Mouse (Mus musculus) lung, postnatal 14 days (tissue): ENCODE measurements around the gene Hmox2.
"Not testable (repeated sequence)": the region's sequence is repeated elsewhere in the genome, so short reads cannot be mapped to it uniquely, and the experiment has no call there.

Experiments used
- DNase-seq: peaks from one replicate; pipeline ENCODE4 v3.0.0; 2021

Gene Hmox2

GRCm38 (mm10) chr16:4725780-4726527 is at the start of gene Hmox2:
Gene Hmox2, plus strand, starts transcription at chr16:4726361.
- peak; percentile 97 for DNase-seq

- no peak for DNase-seq
These were observed 49.3 kb upstream of the Hmox2 start for GRCm38 (mm10) chr16:4676836-4677235.

DNA sequence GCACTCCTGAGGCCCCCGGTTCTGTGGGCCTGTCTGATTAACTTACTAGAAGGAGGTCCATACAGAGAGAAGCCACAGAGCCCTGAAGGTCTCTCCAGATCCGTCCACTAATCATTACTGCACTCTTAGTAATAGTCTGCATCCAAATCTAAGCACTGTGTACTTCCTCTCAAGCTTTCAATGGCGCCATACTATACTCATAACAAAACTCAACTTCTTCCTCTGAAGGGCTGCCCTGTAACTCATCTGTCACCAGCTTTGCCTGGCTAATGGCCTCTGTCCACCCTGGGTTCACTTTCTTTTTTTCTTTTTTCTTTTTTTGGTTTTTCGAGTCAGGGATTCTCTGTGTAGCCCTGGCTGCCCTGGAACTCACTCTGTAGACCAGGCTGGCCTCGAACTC is 48.1 kb upstream of the Hmox2 start:
- DNase-seq, result no peak

DNA sequence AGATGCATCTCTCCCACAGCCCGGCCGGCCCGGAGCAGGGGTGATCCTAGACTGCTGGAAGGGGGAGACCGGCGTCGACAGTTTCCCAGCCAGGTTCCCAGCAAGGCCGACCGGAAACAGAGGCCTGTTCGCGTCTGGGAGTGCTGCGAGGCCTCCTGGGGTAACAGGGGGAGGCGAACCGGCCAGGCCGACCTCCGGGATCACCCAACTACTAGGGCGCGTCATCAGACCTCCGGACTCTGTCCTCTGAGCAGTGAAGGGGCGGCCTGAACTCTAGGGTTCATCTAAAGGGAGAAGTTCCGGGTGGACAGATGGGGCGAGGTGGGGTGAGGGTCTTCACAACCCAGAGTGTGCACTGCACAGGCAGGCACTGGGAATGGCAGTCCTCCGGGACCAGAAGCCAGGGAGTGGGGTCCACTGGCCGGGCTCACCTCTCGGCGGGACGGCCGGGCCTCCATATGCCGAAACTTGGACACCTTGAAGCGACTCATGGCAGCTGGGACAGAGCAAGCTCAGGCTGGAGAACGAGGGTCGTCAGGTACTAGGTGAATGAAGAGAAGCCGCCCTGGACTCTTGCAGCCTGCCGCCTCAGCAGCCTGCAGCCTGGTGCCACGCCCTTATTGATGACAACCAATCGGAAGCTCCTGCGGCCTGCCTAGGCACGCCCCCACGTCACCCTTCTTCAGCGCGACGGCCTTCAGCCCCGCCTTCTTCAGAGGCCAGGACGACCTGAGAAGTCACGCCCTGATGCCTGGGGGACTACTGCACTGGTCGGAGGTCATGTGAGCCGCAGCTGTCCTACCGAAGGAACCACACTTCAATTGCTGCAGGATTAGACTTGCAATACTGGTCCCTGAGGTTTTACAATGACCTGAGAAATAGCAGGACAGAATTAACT is 46.8 kb upstream of the Hmox2 start, which contains the start of gene Coro7:
Coro7 (minus strand) TSS at position 657 of the 898 bp plus-strand sequence.
- DNase-seq, result peak; percentile 90

DNA sequence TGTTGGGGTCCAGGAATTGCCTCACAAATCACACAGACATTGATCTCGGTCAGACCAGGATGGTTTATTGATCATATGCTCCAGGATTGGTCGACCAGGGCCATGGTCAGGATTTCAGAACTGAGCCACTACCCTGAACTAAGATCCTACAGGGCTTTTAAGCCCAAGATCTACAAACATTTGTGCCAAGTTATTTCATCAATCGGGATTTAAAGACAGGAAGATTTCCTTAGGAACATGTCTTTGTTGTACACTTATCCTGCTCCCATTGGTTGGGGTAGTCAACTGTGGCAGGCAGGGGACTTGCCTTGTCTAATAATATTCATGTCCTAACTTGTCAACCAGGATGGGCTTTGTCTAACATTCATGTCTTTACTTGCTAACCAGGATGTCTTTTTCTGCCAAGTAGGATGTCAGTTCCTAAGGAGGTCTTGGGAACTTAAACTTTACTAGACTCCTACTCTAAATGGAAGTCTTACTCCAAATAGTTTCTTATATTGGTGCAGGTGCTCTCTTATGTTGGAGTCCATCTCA is 45.2 kb upstream of the Hmox2 start:
- DNase-seq, result not testable (repeated sequence)

- DNase-seq, result no peak
These were observed 43.5 kb upstream of the Hmox2 start for GRCm38 (mm10) chr16:4682628-4683179.

DNA sequence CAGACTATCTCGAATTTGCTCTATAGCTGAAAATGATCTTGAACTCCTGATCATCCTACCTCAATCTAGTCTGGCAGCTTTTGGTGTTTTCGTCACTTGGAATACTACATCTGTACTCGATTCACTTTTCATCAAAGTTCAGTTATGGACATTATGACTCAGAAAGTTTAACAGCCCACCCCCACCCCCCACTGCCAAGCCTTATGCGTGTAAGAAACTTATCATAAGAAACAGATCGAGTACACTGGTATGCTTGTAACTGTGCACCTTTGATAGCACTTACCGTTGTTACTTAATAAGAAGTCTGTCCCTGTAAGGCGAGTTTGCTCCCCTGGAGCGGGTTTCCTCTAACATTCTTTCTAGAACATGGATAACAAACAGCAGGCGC is 43.0 kb upstream of the Hmox2 start:
- no peak for DNase-seq

DNA sequence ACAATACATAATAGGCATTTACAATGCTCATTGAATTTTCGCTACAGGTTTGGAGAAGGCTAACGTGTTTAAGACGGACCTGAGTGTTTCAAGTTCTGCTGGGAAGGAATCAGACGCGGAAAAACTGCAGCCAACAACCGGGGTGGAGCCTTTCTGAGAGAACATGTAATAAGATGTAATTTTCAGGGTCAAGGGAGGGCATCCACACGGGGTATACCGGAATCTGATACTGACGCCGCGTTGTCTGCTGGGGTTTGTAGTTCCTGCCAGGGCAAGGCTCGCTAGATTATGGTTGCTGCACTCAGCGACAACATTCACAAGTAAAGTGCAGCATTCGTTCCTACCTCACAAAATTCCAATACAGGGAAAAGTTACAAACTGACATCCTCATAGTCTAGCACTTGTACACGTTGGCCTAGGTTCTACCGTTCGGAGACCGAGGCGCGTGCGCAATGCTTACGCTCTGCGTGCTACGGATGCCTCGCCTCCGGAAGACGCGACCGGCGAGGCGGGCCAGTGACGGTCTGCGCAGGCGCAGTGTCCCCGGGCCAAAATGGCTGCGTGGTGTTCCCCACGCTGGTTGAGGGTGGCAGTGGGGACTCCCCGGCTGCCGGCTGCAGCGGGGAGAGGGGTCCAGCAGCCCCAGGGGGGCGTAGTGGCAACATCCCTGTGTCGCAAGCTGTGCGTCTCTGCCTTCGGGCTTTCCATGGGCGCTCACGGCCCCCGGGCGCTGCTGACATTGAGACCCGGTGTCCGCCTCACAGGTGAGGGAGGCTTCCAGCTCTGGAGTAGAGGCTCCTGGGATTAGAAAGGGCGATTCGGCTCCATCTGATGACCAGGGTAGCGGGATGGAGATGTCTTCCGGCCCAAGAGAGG is 42.3 kb upstream of the Hmox2 start:
- DNase-seq, result peak; percentile 98

DNA sequence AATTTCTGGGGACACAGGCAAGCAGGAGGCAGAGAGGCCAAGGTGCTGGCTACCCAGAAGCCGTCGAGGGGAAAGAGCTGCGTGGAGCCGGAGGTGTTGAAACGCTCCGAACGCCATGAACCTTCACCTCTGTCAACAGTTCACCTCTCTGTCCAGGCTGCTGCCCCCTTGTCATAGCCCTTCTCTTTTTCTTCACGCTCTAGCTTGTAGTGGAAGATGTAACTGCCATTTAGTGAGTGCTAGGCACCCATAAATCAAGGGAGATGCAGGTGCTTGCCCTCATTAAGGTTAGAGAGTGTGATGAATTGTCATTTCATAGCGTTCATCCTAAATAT is 41.7 kb upstream of the Hmox2 start:
- DNase-seq, result no peak

DNA sequence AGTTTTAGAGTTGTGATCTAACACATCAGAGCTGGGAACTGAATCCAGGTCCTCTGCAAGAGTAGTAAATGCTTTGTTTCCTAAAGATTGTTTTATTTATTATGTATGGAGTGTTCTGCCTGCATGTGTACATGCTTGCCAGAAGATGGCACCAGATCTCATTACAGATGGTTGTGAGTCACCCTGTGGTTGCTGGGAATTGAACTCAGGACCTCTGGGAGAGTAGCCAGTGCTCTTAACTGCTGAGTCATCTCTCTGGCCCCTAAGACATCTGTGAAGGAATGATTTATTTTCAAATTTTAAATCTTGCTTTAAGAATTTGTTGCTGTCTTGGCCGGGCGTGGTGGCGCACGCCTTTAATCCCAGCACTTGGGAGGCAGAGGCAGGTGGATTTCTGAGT is 36.8 kb upstream of the Hmox2 start:
- DNase-seq, result not testable (repeated sequence)

- no peak for DNase-seq
These were observed 24.9 kb upstream of the Hmox2 start for GRCm38 (mm10) chr16:4701211-4701610.

- DNase-seq, result no peak
These were observed 23.5 kb upstream of the Hmox2 start for GRCm38 (mm10) chr16:4702646-4703045.

DNA sequence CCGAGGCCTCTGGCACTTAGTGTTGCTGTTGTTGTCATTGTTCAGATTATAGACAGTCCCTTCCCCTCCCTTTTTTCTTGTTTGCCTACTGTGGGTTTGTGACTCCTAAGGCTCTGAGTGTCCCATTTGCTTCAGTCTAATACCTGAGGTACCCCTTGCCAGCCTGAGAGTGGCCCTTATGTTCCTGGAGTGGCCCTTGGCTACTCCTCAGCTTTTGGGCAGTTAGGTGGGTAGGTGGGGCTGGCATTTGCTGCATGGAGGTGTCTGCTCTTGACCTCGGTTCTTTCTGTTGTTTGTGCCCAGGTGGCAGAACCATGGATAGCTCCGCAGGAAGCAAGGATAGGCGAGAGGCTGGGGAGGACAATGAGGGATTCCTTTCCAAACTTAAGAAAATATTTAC is 20.6 kb upstream of the Hmox2 start:
- peak; percentile 53 for DNase-seq

DNA sequence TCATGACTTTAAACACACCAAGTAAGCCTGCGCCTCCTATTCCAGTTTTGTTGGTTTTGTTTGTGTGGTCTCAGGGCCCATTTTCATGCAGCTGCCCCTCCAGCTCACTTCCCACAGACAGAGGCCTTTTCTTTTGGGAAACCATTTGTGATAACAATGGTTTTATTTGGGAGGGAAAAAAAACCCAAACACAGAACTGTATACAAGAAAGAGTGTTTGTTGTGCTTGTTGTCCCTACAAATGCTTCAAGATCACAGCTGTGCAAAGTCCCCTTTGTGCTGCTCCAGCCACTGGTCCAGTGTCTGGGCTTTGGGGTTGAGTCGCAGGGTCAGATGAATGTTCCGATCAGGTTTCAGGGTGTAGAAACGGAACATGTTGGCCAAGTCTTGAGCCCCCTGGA is 15.0 kb upstream of the Hmox2 start:
- no peak for DNase-seq

DNA sequence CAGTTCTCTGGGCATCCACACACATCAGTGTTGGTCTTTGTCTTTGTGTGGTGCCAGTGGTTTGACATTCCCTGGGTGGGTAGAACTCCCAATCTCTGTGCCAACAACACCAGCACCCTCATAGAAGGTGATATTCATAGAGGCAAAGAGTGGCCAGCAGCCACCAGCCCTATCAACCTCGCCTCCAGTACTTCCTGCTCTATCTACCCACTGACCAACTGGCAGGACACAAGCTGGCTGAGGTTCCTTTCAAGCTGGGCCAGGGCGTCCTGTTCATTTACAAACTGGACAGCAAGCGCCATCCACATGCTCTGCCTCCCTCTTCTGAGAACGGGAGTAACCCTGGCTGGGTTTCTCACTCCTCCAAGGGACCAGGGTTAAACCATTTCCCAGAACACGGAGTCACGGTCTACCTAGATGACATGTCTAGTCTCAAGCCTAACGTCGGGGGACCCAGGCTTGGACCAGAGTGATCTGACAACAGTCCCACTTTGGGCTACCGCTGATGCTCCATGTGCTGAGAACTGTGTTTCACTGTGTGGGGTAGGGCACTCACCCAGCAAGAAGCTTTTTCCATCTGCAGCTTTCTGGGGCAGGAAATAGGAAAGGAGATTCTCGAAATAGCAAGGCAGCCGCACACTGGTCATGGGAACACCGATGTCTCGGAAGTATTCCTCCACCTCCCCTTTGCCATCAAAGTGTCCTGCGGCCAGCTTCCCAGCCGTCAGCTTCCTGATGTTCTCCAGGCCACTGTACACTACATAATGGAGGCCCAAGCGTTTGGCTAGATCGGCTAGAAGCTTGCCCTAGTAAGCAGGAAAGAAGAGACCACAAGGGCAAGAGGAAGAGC is 12.1 kb upstream of the Hmox2 start:
- DNase-seq, result no peak

GRCm38 (mm10) chr16:4717866-4718265 is 8.3 kb upstream of the Hmox2 start:
- DNase-seq, result no peak

GRCm38 (mm10) chr16:4718753-4719518 is 7.2 kb upstream of the Hmox2 start, which contains the start of gene Nmral1:
Gene Nmral1, minus strand, starts transcription at chr16:4719356.
- DNase-seq, result peak; percentile 56

DNA sequence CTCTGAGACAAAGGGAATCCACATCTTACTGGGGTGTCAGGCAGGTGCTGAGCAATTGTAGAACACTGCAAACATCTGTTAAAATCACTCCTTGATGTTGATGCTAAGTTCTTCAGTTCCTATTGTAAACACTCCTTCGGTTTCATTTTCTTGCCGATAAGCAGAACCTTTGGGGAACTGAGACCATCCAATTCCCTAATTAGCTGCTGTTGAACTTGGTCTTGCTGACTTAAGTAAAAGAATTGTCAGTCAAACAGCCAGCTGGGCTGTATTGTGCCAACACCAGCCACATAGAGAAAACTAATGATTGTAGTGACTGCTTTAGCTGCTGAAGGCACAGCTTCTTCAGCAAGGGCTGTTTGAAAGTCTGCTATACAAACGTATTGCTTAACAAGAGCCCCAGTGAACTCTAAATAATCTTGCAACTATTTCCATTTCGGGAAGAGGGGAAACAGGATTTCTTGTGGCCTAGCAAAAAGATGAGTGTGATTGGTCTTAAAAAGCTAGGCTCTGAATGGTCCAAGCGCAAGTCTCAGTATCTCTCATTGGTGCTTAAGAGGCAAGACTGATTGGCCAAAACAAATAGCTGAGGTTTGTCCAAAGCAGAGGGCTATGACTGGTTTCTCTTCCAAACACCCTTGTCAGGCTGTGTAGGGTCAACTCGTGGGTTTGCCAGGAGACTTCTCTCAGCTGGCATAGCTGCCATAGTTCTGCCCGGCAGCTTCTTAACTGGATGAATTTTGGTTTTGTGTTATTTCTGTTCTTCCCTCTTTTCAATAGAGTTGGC is 3.8 kb upstream of the Hmox2 start:
- no peak for DNase-seq

- DNase-seq, result no peak
These were observed 3.3 kb upstream of the Hmox2 start for GRCm38 (mm10) chr16:4722915-4723209.

GRCm38 (mm10) chr16:4725266-4725665 is 895 bp upstream of the Hmox2 start:
- DNase-seq, result no peak
